Mouse (Mus musculus): ENCODE results near the gene Msmp.
"Not testable (repeated sequence)": the region's sequence is repeated elsewhere in the genome, so short reads cannot be mapped to it uniquely, and the experiment has no call there.

Gene Msmp

GRCm38 (mm10) chr4:43561436-43561996 lies 22.8 kb downstream of the Msmp start:
- no peak for DNase-seq (ENCODE audit: low read depth)

- no peak for DNase-seq (ENCODE audit: low read depth)
Measured at GRCm38 (mm10) chr4:43560976-43561375, 23.3 kb downstream of the Msmp start.

- DNase-seq (ENCODE audit: low read depth) = no peak
Measured at GRCm38 (mm10) chr4:43560243-43560611, 24.1 kb downstream of the Msmp start.

- DNase-seq (ENCODE audit: low read depth) = no peak
Measured at GRCm38 (mm10) chr4:43559519-43560242, 24.6 kb downstream of the Msmp start.

GRCm38 (mm10) chr4:43558631-43559356 lies 25.5 kb downstream of the Msmp start:
- peak; percentile 56 for DNase-seq (ENCODE audit: low read depth)

- DNase-seq (ENCODE audit: low read depth) = no peak
Measured at GRCm38 (mm10) chr4:43558028-43558630, 26.2 kb downstream of the Msmp start.

GRCm38 (mm10) chr4:43555926-43556325 lies 28.4 kb downstream of the Msmp start:
- DNase-seq (ENCODE audit: low read depth) = no peak

- DNase-seq (ENCODE audit: low read depth) = no peak
Measured at GRCm38 (mm10) chr4:43553891-43554290, 30.4 kb downstream of the Msmp start.

- DNase-seq (ENCODE audit: low read depth) = no peak
Measured at GRCm38 (mm10) chr4:43552437-43552836, 31.9 kb downstream of the Msmp start.

- not testable (repeated sequence) for DNase-seq (ENCODE audit: low read depth)
Measured at GRCm38 (mm10) chr4:43551854-43552253, 32.4 kb downstream of the Msmp start.

GRCm38 (mm10) chr4:43549055-43549454 lies 35.2 kb downstream of the Msmp start:
- DNase-seq (ENCODE audit: low read depth) = no peak

- DNase-seq (ENCODE audit: low read depth) = no peak
Measured at GRCm38 (mm10) chr4:43547160-43547559, 37.1 kb downstream of the Msmp start.

GRCm38 (mm10) chr4:43546375-43547047 lies 37.8 kb downstream of the Msmp start:
- no peak for DNase-seq (ENCODE audit: low read depth)

GRCm38 (mm10) chr4:43542044-43542443 lies 42.2 kb downstream of the Msmp start:
- no peak for DNase-seq (ENCODE audit: low read depth)

- DNase-seq (ENCODE audit: low read depth) = no peak
Measured at GRCm38 (mm10) chr4:43536031-43536430, 48.3 kb downstream of the Msmp start.

- no peak for DNase-seq (ENCODE audit: low read depth)
Measured at GRCm38 (mm10) chr4:43535628-43536027, 48.7 kb downstream of the Msmp start.

- DNase-seq (ENCODE audit: low read depth) = no peak
Measured at GRCm38 (mm10) chr4:43533270-43533669, 51.0 kb downstream of the Msmp start.
